Mouse (Mus musculus) hindbrain, embryonic 10.5 days (tissue): Measurements from ENCODE around the gene Smim22. TPM values are rescaled to one million over a fixed set of nuclear protein-coding genes. Genes with fewer than 3 reads are reported as not detected.

Source experiments
- DNase-seq: peaks from one replicate; pipeline ENCODE4 v3.0.0-alpha.2; 2017; ENCODE audit warnings: low spot score
- H3K27ac ChIP-seq: fragments of 300-500 bp; sonication (generic); 2 replicates; pipeline ENCODE4 v1.5.1; 2016; ENCODE audit warnings: mild to moderate bottlenecking, moderate library complexity
- H3K27me3 ChIP-seq: fragments of 300-500 bp; sonication (generic); 2 replicates; pipeline ENCODE4 v1.6.1; 2016; ENCODE audit warnings: mild to moderate bottlenecking; ENCODE audit not compliant: poor library complexity, insufficient read depth, severe bottlenecking
- H3K36me3 ChIP-seq: fragments of 300-500 bp; sonication (generic); 2 replicates; pipeline ENCODE4 v1.6.1; 2016; ENCODE audit warnings: mild to moderate bottlenecking, moderate library complexity
- H3K4me1 ChIP-seq: fragments of 300-500 bp; sonication (generic); replicated peaks from 2 replicates; pipeline ENCODE4 v1.6.1; 2016; ENCODE audit warnings: mild to moderate bottlenecking
- H3K4me3 ChIP-seq: fragments of 300-500 bp; sonication (generic); 2 replicates; pipeline ENCODE4 v1.5.1; 2016; ENCODE audit warnings: mild to moderate bottlenecking, moderate library complexity
- H3K9me3 ChIP-seq: fragments of 300-500 bp; sonication (generic); 2 replicates; pipeline ENCODE4 v1.6.1; 2016; ENCODE audit warnings: mild to moderate bottlenecking, moderate library complexity
- WGBS: fragments of 180-500 bp; shearing (Covaris S2); methylation state at CpG from one replicate; pipeline ENCODE4 v1.1.7; 2016; 5-methylcytosine and 5-hydroxymethylcytosine counted together
- polyA plus RNA-seq: library from polyadenylated mRNA; unstranded; fragments of >200 nt; fragmentation: Nextera tagmentation; extraction: Ambion mirVana; gene quantifications from 2 replicates; pipeline ENCODE4 v1.2.1, GENCODE M21; 2016

Gene Smim22
- 4.6 and 5.4 TPM in 2 replicates for polyA plus RNA-seq

DNA sequence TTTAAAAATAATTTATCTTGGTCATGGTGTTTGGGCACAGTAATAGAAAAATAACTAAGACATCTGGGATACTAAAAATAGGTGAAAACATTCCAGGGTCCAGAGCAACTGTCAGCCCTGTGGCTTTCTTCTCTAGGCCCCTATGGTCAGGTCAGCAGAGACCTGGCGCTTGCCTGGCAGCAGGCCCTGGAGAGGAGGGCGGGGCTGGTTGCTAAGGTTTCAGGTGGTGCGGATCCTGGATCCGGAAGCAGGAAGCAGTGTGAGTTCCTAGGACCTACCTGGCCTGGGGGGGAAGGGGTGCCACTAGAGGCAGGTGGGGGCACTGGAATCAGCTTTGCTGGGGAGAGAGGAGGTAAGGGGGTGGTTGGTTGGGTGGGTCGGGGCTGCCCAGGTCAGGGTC is at the start of gene Smim22:
TSS of gene Smim22 (plus strand) at position 222 of the 400 bp plus-strand sequence.
- Histone ChIP-seq H3K36me3 (peaks cover 10% of the 10 kb centered on the region; the same call in 1 of the 2 replicates), H3K4me3 (peak within 1 kb of the TSS; percentile 20; the same call in 1 of the 2 replicates), H3K27me3 (no peaks in the 10 kb centered on the region), H3K27ac (peak within 1 kb of the TSS; percentile 66), H3K9me3 (no peaks in the 10 kb centered on the region), H3K4me1 (peaks cover 26% of the 10 kb centered on the region)
- peak; percentile 20 for DNase-seq
- 37% methylated on average over 5 of the region's 5 CpGs for WGBS

DNA sequence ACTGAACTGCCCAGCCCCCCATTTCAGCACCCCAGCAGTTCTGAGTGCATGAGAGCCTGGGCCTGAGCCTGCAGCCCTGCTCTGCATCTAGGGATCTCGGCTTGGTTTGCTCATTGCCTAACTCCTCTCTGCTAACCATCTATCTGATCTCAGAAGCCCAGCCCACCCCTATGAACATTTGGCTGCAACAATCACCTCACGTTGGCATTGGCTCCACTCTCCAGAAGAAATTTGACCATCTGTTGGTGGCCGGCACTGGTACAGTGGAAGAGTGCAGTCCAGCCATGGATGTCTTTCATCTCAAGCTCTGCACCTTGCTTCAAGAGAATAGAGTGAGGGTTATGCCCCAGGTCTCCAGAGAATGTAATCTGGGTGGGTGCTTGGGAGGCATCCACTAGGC is 49.6 kb upstream of the Smim22 start:
- DNase-seq: no peak
- no peak overlapping the region for H3K4me3 ChIP-seq
- no peak overlapping the region for H3K27ac ChIP-seq
- no peaks in the 10 kb centered on the region for H3K9me3 ChIP-seq
- peaks cover 76% of the 10 kb centered on the region for H3K36me3 ChIP-seq
- WGBS: 90% methylated on average over 3 of the region's 3 CpGs
- H3K4me1 ChIP-seq: peaks cover 4% of the 10 kb centered on the region; the same call in 1 of the 2 replicates
- no peaks in the 10 kb centered on the region for H3K27me3 ChIP-seq

DNA sequence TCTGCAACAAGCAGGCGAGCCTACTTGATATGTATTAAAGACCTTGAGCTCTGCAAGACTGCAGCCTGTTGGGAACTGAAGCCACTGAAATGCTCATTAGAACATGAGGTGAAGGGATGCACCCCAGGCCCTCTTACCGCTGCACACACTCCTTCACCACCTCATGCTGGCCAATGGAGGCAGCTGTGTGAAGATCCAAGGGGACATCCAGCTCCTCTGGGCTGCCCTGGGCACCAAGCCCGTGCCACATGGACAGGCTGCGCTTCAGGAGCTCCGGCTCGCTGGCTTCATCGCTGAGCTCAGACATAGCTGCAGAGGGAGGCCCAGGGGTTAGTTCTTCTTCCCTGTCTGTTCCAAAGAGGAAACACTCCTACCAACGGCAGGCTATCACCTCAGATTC is 46.8 kb upstream of the Smim22 start:
- Histone ChIP-seq H3K9me3 (no peaks in the 10 kb centered on the region), H3K27me3 (no peaks in the 10 kb centered on the region), H3K27ac (no peak overlapping the region), H3K4me1 (peaks cover 24% of the 10 kb centered on the region), H3K4me3 (no peak overlapping the region), H3K36me3 (peaks cover 48% of the 10 kb centered on the region)
- no peak for DNase-seq
- 93% methylated on average over 8 of the region's 8 CpGs for WGBS

DNA sequence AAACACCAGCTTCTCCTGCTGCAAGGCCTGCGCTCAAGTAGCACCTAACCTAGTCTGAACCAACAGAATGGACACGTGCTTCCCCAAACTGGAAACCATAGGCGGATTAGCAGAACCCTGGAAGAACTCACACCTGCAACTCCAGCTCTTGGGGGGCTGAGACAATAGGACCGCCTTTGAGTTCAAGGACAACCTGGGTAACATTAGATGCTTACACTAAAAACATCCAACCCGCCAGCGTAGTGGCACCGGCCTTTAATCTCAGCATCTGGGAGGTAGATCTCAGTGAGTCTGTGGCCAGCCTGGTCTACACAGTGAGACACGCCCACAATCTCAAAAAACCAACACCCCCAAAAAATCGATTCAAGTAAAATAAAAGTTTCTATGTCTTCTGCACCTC is 43.7 kb upstream of the Smim22 start:
- Histone ChIP-seq H3K36me3 (peaks cover 18% of the 10 kb centered on the region), H3K27ac (peak overlapping the region; percentile 88), H3K4me1 (peaks cover 29% of the 10 kb centered on the region), H3K4me3 (peak overlapping the region; percentile 78), H3K9me3 (no peaks in the 10 kb centered on the region), H3K27me3 (no peaks in the 10 kb centered on the region)
- DNase-seq: no peak
- 44% methylated on average over 9 of the region's 9 CpGs for WGBS

DNA sequence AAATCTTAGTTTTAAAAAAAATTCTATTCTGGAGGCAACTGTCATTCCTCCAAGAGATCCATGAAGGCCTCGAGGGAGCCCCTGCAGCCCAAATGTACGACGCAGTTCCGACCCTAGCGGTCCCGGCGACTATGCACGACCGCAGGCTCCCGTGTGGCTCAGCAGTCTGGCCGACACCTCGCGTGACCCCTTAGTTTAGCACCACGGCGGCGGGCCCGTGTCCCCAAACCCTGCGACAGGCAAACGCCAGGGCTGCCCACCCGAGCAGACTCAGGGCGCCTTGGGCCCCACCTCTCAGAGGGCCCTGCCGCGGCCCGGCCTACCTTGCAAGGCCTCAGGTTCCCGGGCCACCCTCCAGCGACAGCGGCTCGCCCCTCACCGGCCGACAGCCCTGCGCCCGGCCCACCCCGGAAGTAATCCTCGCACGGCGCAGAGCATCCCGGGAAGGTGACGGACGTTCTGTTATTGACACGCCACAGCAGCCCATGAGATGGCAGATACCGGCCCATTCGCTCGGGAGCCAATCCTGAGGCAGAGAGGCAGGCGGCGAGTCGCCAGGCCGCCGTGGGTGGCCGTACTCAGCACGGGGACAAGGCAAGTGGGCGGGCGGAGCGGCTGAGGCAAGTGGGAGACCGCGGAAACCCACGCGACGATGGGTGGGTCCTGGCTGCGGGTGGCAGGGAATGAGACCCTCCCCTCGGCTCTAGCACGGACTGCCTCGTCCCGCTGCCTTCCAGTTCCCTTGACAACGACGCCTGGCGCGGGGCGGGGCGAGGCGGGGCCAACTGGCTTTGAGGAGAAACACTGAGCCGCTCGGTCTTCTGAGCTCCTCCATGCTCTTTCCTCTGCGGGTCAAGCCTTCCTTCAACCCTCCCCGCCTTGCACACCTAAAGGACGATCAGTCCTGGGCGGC is 43.0 kb upstream of the Smim22 start, which contains the start of gene Anks3:
TSS of gene Anks3 (minus strand) at position 409 of the 913 bp plus-strand sequence.
- peak within 1 kb of the TSS; percentile 78 for H3K4me3 ChIP-seq
- peaks cover 29% of the 10 kb centered on the region for H3K4me1 ChIP-seq
- peak within 1 kb of the TSS; percentile 88 for H3K27ac ChIP-seq
- peaks cover 19% of the 10 kb centered on the region for H3K36me3 ChIP-seq
- no peaks in the 10 kb centered on the region for H3K9me3 ChIP-seq
- under 1% methylated on average over 76 of the region's 76 CpGs for WGBS
- DNase-seq: peak; percentile 96
- H3K27me3 ChIP-seq: no peaks in the 10 kb centered on the region

DNA sequence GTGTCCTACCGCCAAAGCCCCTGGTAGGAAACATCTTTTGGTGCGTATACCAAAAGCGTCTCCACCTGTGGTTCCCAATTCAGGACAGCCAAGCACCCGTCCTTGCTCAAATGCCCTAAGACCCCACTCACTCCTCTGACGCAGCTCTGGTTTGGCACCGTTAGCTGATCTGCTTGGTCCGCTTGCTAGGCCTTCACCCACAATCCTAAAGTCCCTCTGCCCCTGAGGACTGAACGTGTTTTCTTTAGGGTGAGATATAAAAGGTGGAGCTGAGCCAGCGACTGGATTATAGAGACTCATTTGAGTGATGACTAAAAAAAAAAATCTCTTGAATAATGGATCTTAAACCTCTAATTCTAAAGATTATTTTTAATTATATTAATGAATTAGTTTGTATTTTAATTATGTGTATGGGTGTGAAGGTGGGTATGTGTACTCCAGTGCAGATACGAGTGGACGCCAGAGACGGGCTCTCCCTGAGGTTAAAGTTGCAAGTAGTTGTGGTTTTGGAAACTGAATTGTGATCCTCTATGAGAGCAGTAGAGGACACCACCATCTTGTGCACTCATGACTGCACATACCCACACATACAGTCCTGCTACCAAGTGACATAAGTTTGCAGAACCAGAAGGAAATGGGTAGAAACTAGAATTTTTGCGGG is 42.2 kb upstream of the Smim22 start:
- Histone ChIP-seq H3K36me3 (peaks cover 14% of the 10 kb centered on the region), H3K4me3 (peak overlapping the region; percentile 78), H3K4me1 (peaks cover 29% of the 10 kb centered on the region), H3K9me3 (no peaks in the 10 kb centered on the region), H3K27ac (peak overlapping the region; percentile 88), H3K27me3 (no peaks in the 10 kb centered on the region)
- no peak for DNase-seq
- 24% methylated on average over 13 of the region's 13 CpGs for WGBS

DNA sequence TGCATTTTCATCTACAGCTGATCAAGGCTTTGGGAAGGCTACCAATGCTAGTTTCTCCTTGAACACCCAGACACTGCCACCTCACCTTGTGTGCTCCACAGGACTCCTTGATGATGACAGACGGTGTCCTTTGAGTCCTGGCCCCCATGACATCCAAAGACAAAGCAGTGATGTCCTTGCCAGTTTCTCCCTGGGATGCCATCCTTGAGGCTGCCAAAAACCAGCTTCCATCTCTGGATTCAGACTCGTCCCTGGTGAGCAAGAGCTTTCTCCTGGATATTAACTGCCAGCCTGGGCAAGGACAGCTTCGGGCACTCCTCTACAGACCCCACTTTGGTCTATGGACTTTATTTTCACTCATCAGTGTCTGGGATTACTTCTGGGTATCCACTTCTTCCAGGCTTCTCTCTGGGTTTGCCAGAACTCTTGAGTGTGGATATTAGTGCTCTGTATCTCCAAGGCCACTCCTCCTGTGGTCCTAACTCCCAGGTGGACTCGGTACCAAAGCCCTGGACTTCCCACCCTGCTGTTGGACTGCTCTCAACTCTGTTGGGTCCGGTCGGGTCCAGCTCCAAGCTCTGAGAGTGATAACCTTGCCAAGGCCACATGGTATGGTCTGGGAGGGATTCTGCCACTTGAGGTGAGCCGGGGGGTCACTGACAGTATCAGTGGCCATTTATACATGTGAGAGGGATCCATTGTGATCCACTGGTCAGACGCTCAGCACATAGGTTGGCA is 41.5 kb upstream of the Smim22 start:
- Histone ChIP-seq H3K9me3 (no peaks in the 10 kb centered on the region), H3K4me3 (peak overlapping the region; percentile 78; the same call in 1 of the 2 replicates), H3K27ac (no peak overlapping the region), H3K36me3 (peaks cover 7% of the 10 kb centered on the region), H3K4me1 (peaks cover 29% of the 10 kb centered on the region), H3K27me3 (no peaks in the 10 kb centered on the region)
- no peak for DNase-seq
- 90% methylated on average over 8 of the region's 8 CpGs for WGBS

DNA sequence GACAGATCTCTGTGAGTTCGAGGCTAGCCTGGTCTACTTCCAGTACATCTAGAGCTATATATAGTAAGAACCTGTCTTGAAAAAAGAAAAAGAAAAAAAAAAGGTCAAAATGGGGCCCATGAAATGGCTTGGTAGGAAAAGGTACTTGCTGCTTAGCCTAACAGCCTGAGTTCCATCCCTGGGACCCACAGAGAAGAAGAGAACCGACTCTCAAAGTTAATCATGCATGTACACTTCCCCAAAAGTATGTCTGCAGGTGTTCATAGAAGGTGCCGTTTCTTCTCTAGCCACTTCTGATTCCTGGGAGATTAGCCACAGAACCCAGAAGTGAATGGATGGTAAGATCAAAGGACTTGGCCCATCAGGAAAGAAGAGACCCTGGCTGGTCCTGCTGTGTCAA is 38.7 kb upstream of the Smim22 start:
- DNase-seq: no peak
- H3K27ac ChIP-seq: no peak overlapping the region
- no peak overlapping the region for H3K4me3 ChIP-seq
- H3K9me3 ChIP-seq: no peaks in the 10 kb centered on the region
- H3K27me3 ChIP-seq: no peaks in the 10 kb centered on the region
- H3K36me3 ChIP-seq: peaks cover 10% of the 10 kb centered on the region; the same call in 1 of the 2 replicates
- WGBS: 81% methylated on average over 3 of the region's 3 CpGs
- H3K4me1 ChIP-seq: peaks cover 16% of the 10 kb centered on the region

DNA sequence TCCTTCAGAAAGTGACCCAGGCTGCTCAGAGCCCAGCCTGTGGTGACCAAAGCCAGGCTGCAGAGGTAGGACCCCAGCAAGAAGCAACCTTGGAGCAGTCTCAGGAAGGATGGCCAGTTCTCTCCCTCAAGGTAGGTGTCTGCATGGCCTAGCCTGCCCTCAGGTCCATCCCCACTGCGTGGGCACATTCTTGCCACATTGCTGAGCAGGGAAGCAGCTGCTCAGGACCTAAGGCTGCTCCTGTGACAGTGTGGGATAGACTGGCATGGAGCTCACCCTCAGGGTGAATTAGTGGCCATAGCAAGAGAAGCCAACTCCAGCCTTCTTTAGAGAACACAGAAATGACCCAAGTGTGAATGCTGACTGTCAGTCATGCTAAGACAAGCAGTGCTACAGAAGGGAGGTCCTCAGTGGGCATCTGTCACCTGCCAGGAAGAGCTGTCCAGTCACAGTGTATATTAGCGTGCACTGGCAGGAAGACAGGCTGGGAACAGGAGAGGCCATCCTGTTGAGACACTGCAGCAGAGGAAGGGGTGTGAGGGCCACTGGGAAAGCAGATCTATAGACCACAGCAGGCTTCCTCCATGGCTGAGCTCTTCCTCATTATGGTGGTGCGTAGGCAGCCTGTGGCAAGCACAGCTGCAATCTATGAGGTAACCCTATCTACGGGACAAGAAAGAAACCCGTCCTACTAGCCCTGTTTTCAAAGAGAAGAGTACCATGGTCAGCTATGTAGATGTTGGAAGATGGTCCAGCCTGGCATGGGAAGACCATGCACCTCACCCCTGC is 37.8 kb upstream of the Smim22 start:
- Histone ChIP-seq H3K27ac (no peak overlapping the region), H3K36me3 (peaks cover 10% of the 10 kb centered on the region; the same call in 1 of the 2 replicates), H3K4me1 (peaks cover 14% of the 10 kb centered on the region), H3K27me3 (no peaks in the 10 kb centered on the region), H3K4me3 (no peak overlapping the region), H3K9me3 (no peaks in the 10 kb centered on the region)
- WGBS: 85% methylated on average over 5 of the region's 5 CpGs
- DNase-seq: no peak

DNA sequence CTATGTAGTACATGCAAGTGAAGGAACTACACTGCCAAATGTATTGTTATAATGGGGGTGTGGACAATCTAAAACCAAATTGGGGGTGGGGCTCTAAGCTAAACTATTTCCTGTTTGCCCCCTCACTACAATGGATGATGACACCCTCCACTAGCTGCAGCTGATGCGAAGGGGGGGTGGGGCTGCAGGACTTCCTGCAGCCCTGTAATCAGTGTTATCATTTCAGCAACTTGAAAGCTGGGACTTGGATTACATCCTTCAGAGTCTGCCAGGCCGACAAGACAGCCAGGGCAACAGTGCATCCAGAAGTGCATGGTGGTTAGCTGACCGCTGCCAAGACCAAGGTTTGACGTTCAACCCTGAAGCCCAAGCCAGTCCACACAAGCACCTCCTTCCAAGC is 35.5 kb upstream of the Smim22 start:
- no peak overlapping the region for H3K4me3 ChIP-seq
- DNase-seq: no peak
- H3K9me3 ChIP-seq: no peaks in the 10 kb centered on the region
- WGBS: 92% methylated on average over 4 of the region's 4 CpGs
- H3K27me3 ChIP-seq: no peaks in the 10 kb centered on the region
- H3K27ac ChIP-seq: no peak overlapping the region
- peaks cover 10% of the 10 kb centered on the region; the same call in 1 of the 2 replicates for H3K36me3 ChIP-seq
- H3K4me1 ChIP-seq: no peaks in the 10 kb centered on the region

DNA sequence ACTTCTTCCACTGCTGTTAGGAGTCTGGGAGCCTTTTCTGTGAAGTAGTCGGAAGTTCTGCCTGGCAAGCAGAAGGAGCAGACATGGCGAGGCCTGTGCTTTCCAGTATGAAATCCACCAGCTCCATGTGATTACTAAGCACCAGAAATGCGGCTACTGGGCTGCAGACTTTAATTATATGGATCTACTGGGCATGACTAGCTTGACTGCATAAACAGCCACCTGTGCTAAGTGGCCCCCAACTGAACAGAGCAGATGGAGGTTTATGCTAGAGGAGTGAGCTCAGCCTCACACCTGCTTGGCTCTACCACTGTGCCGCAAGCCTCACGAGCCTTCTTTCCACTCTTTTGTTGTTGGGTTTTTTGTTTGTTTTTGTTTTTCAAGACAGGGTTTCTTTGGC is 32.6 kb upstream of the Smim22 start:
- no peaks in the 10 kb centered on the region for H3K9me3 ChIP-seq
- 0 out of 2 replicates have a peak, but pooled peaks cover 4% of the 10 kb centered on the region for H3K36me3 ChIP-seq
- no peaks in the 10 kb centered on the region for H3K4me1 ChIP-seq
- WGBS: 85% methylated on average over 5 of the region's 5 CpGs
- no peak overlapping the region for H3K4me3 ChIP-seq
- no peaks in the 10 kb centered on the region for H3K27me3 ChIP-seq
- H3K27ac ChIP-seq: no peak overlapping the region
- DNase-seq: no peak

DNA sequence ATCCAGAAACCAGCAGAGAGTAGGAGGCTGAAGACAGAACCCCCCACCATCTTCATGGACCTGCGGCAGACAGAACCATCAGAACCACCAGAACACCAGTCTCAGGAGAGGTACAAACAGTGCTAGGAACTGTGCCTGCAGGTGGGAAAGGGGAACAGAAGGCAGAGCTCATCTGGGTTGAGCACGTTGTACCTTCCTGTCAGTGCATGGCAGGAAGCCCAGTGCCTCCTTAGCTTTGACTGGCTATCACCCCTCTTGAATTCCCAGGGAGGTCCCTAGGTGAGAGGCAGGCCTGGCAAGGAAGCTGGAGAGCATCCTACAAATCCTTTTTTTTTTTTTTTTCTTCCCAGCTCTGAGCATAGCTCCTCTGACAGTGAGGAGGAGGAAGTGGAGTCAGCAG is 30.9 kb upstream of the Smim22 start:
- no peaks in the 10 kb centered on the region for H3K4me1 ChIP-seq
- no peaks in the 10 kb centered on the region for H3K9me3 ChIP-seq
- no peak overlapping the region for H3K4me3 ChIP-seq
- DNase-seq: no peak
- WGBS: 82% methylated on average over 2 of the region's 2 CpGs
- no peaks in the 10 kb centered on the region for H3K27me3 ChIP-seq
- no peak overlapping the region for H3K27ac ChIP-seq
- H3K36me3 ChIP-seq: 0 out of 2 replicates have a peak, but pooled peaks cover 4% of the 10 kb centered on the region
